Mouse (Mus musculus): ENCODE measurements around the gene Sesn1.

DNA sequence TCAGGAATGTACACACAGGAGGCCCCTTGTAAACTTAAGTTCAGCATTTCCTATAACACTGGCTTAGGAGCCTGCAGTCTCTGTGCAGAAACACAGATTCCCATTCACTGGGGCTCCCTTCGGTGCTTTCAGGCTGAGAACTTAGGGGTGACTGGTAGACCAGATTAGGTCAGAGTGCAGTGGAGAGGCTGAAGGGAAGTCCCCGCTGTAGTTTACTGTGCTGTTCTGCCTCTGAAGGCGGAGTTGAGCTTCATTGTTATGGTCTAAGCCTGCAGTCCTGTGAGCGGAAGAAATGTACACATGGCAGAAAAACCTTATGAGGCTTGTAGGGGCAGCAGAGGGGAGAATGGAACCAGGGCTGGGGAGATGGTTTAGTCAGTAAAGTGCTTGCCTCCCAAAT lies 29.2 kb downstream of the Sesn1 start:
- TF ChIP-seq GATA1 (IDR thresholded peaks at IDR 0.05; ENCODE audit: borderline replicate concordance, low read length) (no peak), FLI1 (IDR thresholded peaks at IDR 0.05; ENCODE audit: low read length) (no peak)
